Comparison of ENCODE assay signal across 17 mouse cellular contexts in genomic region chr3:65111176-65111575, GRCm38 (mm10). TPM values are rescaled to one million over a fixed set of nuclear protein-coding genes. Genes with fewer than 3 reads are reported as not detected.
DNase-seq lines count a peak whose midpoint lies in the region; ATAC-seq and TF ChIP-seq lines count a peak whose summit lies in the region.
"Had no signal": no experiment of that assay in that cellular context is flagged by ENCODE, and none has a peak within 500 bp of the region (broad histone marks: within the 10 kb centered on the region; RNA-seq: fewer than 3 reads in every experiment).

No protein-coding gene starts in this region.

- H3K4me2 ChIP-seq in heart, postnatal 0 days (ENCODE audit: low read depth, low read length): no peak overlapping the region
- H3K4me2 ChIP-seq in heart, embryonic 11.5 days: no peak overlapping the region
- H3K4me2 ChIP-seq in midbrain, embryonic 16.5 days (ENCODE audit: low read length): peak overlapping the region; percentile 2; the same call in 1 of the 2 replicates
- H3K4me2 ChIP-seq in midbrain, embryonic 14.5 days (ENCODE audit: low read length): no peak overlapping the region
- H3K4me2 ChIP-seq in hindbrain, embryonic 16.5 days (ENCODE audit: low read length): peak overlapping the region; percentile 87
- H3K4me2 ChIP-seq in neural tube, embryonic 15.5 days: peak overlapping the region; percentile 29
- H3K4me2 ChIP-seq in intestine, postnatal 0 days (replicated peaks; ENCODE audit: low read depth): no peak overlapping the region
- H3K4me2 ChIP-seq: liver, embryonic 11.5 days had no signal

- ATAC-seq in heart, postnatal 0 days (ENCODE audit: insufficient read depth, low read depth): no peak
- no peak for ATAC-seq in heart, embryonic 11.5 days (replicated peaks; ENCODE audit: insufficient number of reproducible peaks, low FRiP score, low TSS enrichment)
- no peak for ATAC-seq in midbrain, embryonic 16.5 days
- ATAC-seq in midbrain, embryonic 14.5 days (ENCODE audit: low FRiP score, low TSS enrichment): no peak
- ATAC-seq in hindbrain, embryonic 16.5 days: no peak
- ATAC-seq in neural tube, embryonic 15.5 days (ENCODE audit: low FRiP score): no peak
- ATAC-seq in intestine, postnatal 0 days: no peak
- ATAC-seq: midbrain, embryonic 15.5 days had no signal

- no peak overlapping the region for H3K9ac ChIP-seq in heart, postnatal 0 days (replicated peaks; ENCODE audit: low read depth, low read length)
- no peak overlapping the region for H3K9ac ChIP-seq in heart, embryonic 11.5 days (ENCODE audit: low read depth, low read length)
- no peak overlapping the region for H3K9ac ChIP-seq in midbrain, embryonic 16.5 days (ENCODE audit: low read depth, low read length)
- H3K9ac ChIP-seq in midbrain, embryonic 14.5 days (replicated peaks; ENCODE audit: low read length): no peak overlapping the region
- no peak overlapping the region for H3K9ac ChIP-seq in hindbrain, embryonic 16.5 days (ENCODE audit: low read depth, low read length)
- H3K9ac ChIP-seq in neural tube, embryonic 15.5 days (replicated peaks): no peak overlapping the region
- no peak overlapping the region for H3K9ac ChIP-seq in intestine, postnatal 0 days (ENCODE audit: low read depth, low read length)
- H3K9ac ChIP-seq: midbrain, embryonic 15.5 days had no signal

- H3K4me1 ChIP-seq in heart, postnatal 0 days (ENCODE audit: control insufficient read depth, insufficient read depth): peaks cover 5% of the 10 kb centered on the region; the same call in 1 of the 2 replicates
- 0 out of 2 replicates have a peak, but pooled peaks cover 4% of the 10 kb centered on the region for H3K4me1 ChIP-seq in heart, embryonic 11.5 days (ENCODE audit: control insufficient read depth, insufficient read depth, low read length)
- H3K4me1 ChIP-seq in midbrain, embryonic 16.5 days (ENCODE audit: control insufficient read depth, insufficient read depth, low read length): peaks cover 6% of the 10 kb centered on the region; the same call in 1 of the 2 replicates
- peaks cover 5% of the 10 kb centered on the region; the same call in 1 of the 2 replicates for H3K4me1 ChIP-seq in midbrain, embryonic 14.5 days (ENCODE audit: control insufficient read depth, insufficient read depth, low read length)
- H3K4me1 ChIP-seq in hindbrain, embryonic 16.5 days (ENCODE audit: control insufficient read depth, insufficient read depth, low read depth, low read length): peaks cover 6% of the 10 kb centered on the region
- H3K4me1 ChIP-seq in neural tube, embryonic 15.5 days: peaks cover 21% of the 10 kb centered on the region
- H3K4me1 ChIP-seq in intestine, postnatal 0 days (replicated peaks; ENCODE audit: control insufficient read depth, insufficient read depth, low read length): no peaks in the 10 kb centered on the region

- no peak overlapping the region for H3K4me3 ChIP-seq in heart, postnatal 0 days (ENCODE audit: low read depth, low read length)
- H3K4me3 ChIP-seq in heart, embryonic 11.5 days (ENCODE audit: low read depth, low read length): no peak overlapping the region
- H3K4me3 ChIP-seq in midbrain, embryonic 16.5 days (ENCODE audit: low read depth, low read length): no peak overlapping the region
- H3K4me3 ChIP-seq in midbrain, embryonic 14.5 days (replicated peaks; ENCODE audit: low read depth, low read length): no peak overlapping the region
- no peak overlapping the region for H3K4me3 ChIP-seq in hindbrain, embryonic 16.5 days (ENCODE audit: low read length)
- H3K4me3 ChIP-seq in neural tube, embryonic 15.5 days (replicated peaks): no peak overlapping the region
- no peak overlapping the region for H3K4me3 ChIP-seq in intestine, postnatal 0 days (ENCODE audit: low read depth, low read length)

- H3K27ac ChIP-seq in heart, postnatal 0 days (ENCODE audit: low read depth): no peak overlapping the region
- no peak overlapping the region for H3K27ac ChIP-seq in heart, embryonic 11.5 days (ENCODE audit: low read depth, low read length)
- no peak overlapping the region for H3K27ac ChIP-seq in midbrain, embryonic 16.5 days (ENCODE audit: low read length)
- no peak overlapping the region for H3K27ac ChIP-seq in midbrain, embryonic 14.5 days (replicated peaks; ENCODE audit: low read depth, low read length)
- H3K27ac ChIP-seq in hindbrain, embryonic 16.5 days (ENCODE audit: low read depth, low read length): no peak overlapping the region
- H3K27ac ChIP-seq in neural tube, embryonic 15.5 days (replicated peaks): no peak overlapping the region
- H3K27ac ChIP-seq in intestine, postnatal 0 days (ENCODE audit: low read depth, low read length): no peak overlapping the region
- H3K27ac ChIP-seq: macrophage; midbrain, embryonic 15.5 days had no signal

- DNase-seq in heart, postnatal 0 days (ENCODE audit: low spot score): peak; percentile 6
- no peak for DNase-seq in midbrain, embryonic 14.5 days
- DNase-seq: gastrocnemius, postnatal 10 days; heart, postnatal 36 days; kidney, adult 11 months; kidney, postnatal 10 days; lung, adult 2 months; right cerebral cortex, postnatal 25 days had no signal

- 41% methylated on average over 2 of the region's 2 CpGs for WGBS in heart, postnatal 0 days
- WGBS in heart, embryonic 11.5 days (ENCODE audit: insufficient replicate concordance): 71% methylated on average over 2 of the region's 2 CpGs
- WGBS in midbrain, embryonic 16.5 days: 75% methylated on average over 2 of the region's 2 CpGs
- WGBS in midbrain, embryonic 14.5 days: 90% methylated on average over 2 of the region's 2 CpGs
- 79% methylated on average over 2 of the region's 2 CpGs for WGBS in hindbrain, embryonic 16.5 days
- 94% methylated on average over 2 of the region's 2 CpGs for WGBS in neural tube, embryonic 15.5 days
- WGBS in intestine, postnatal 0 days: 79% methylated on average over 2 of the region's 2 CpGs

- TF ChIP-seq EP300 in heart, postnatal 0 days (IDR thresholded peaks at IDR 0.05; ENCODE audit: low read depth): no peak

- TF ChIP-seq CTCF in heart, postnatal 0 days (IDR thresholded peaks at IDR 0.05; ENCODE audit: low read depth): no peak
- no peak for TF ChIP-seq CTCF in intestine, postnatal 0 days (IDR thresholded peaks at IDR 0.05; ENCODE audit: low read depth)

- peaks cover 14% of the 10 kb centered on the region for H3K27me3 ChIP-seq in heart, postnatal 0 days (ENCODE audit: control insufficient read depth, insufficient read depth, low read length)
- peaks cover 4% of the 10 kb centered on the region for H3K27me3 ChIP-seq in heart, embryonic 11.5 days (ENCODE audit: control insufficient read depth, insufficient read depth, low read length)
- H3K27me3 ChIP-seq in midbrain, embryonic 16.5 days (ENCODE audit: control insufficient read depth, insufficient read depth, low read depth, low read length): no peaks in the 10 kb centered on the region
- H3K27me3 ChIP-seq in midbrain, embryonic 14.5 days (ENCODE audit: control insufficient read depth, insufficient read depth, low read length): no peaks in the 10 kb centered on the region
- no peaks in the 10 kb centered on the region; the same call in 1 of the 2 replicates for H3K27me3 ChIP-seq in hindbrain, embryonic 16.5 days (replicated peaks; ENCODE audit: control insufficient read depth, insufficient read depth, low read length)
- no peaks in the 10 kb centered on the region for H3K27me3 ChIP-seq in neural tube, embryonic 15.5 days (replicated peaks)
- H3K27me3 ChIP-seq in intestine, postnatal 0 days (replicated peaks; ENCODE audit: control insufficient read depth, insufficient read depth, low read length): peaks cover 3% of the 10 kb centered on the region; the same call in 1 of the 2 replicates
- H3K27me3 ChIP-seq: midbrain, embryonic 15.5 days had no signal

- no peaks in the 10 kb centered on the region for H3K36me3 ChIP-seq in heart, postnatal 0 days (replicated peaks; ENCODE audit: control insufficient read depth, insufficient read depth, low read length)
- no peaks in the 10 kb centered on the region for H3K36me3 ChIP-seq in heart, embryonic 11.5 days (ENCODE audit: control insufficient read depth, insufficient read depth, low read length)
- H3K36me3 ChIP-seq in midbrain, embryonic 16.5 days (ENCODE audit: control insufficient read depth, insufficient read depth, low read length): no peaks in the 10 kb centered on the region
- H3K36me3 ChIP-seq in midbrain, embryonic 14.5 days (ENCODE audit: control insufficient read depth, insufficient read depth, low read length): no peaks in the 10 kb centered on the region
- H3K36me3 ChIP-seq in hindbrain, embryonic 16.5 days (ENCODE audit: control insufficient read depth, insufficient read depth, low read length): no peaks in the 10 kb centered on the region
- H3K36me3 ChIP-seq in neural tube, embryonic 15.5 days: no peaks in the 10 kb centered on the region
- H3K36me3 ChIP-seq in intestine, postnatal 0 days (ENCODE audit: control insufficient read depth, insufficient read depth): no peaks in the 10 kb centered on the region
- H3K36me3 ChIP-seq: G1E; midbrain, embryonic 15.5 days had no signal

- no peaks in the 10 kb centered on the region for H3K9me3 ChIP-seq in heart, postnatal 0 days (replicated peaks; ENCODE audit: control insufficient read depth, low read length)
- H3K9me3 ChIP-seq in heart, embryonic 11.5 days (replicated peaks; ENCODE audit: control insufficient read depth, low read length): no peaks in the 10 kb centered on the region
- no peaks in the 10 kb centered on the region for H3K9me3 ChIP-seq in midbrain, embryonic 16.5 days (replicated peaks; ENCODE audit: control insufficient read depth, low read length, poor library complexity, severe bottlenecking)
- no peaks in the 10 kb centered on the region for H3K9me3 ChIP-seq in midbrain, embryonic 14.5 days (ENCODE audit: control insufficient read depth, low read length)
- H3K9me3 ChIP-seq in hindbrain, embryonic 16.5 days (ENCODE audit: control insufficient read depth, low read length): no peaks in the 10 kb centered on the region
- H3K9me3 ChIP-seq in neural tube, embryonic 15.5 days (replicated peaks): no peaks in the 10 kb centered on the region
- H3K9me3 ChIP-seq in intestine, postnatal 0 days (ENCODE audit: control insufficient read depth): no peaks in the 10 kb centered on the region
- H3K9me3 ChIP-seq: G1E; midbrain, embryonic 15.5 days had no signal

RNA-seq across cellular contexts. Expression of gene Kcnab1, which starts 2.0 kb away (rescaled TPM):
- total RNA-seq in heart, postnatal 0 days (2014; rRNA removed; ENCODE audit: low replicate concordance): 0.19 and 0.23 TPM in 2 replicates
- polyA plus RNA-seq in heart, postnatal 0 days (2015; fragmentation: Nextera tagmentation; extraction: Ambion mirVana): 1.00 and 1.2 TPM in 2 replicates
- polyA plus RNA-seq in heart, embryonic 11.5 days (2014; fragmentation: Nextera tagmentation; extraction: Ambion mirVana): 2.7 and 3.6 TPM in 2 replicates
- polyA plus RNA-seq in midbrain, embryonic 16.5 days (2015; fragmentation: Nextera tagmentation; extraction: Ambion mirVana): 7.3 and 9.0 TPM in 2 replicates
- 6.2 and 6.4 TPM in 2 replicates for polyA plus RNA-seq in midbrain, embryonic 14.5 days (2014; fragmentation: Nextera tagmentation; extraction: Ambion mirVana)
- polyA plus RNA-seq in hindbrain, embryonic 16.5 days (2015; fragmentation: Nextera tagmentation; extraction: Ambion mirVana): 12.0 and 12.2 TPM in 2 replicates
- 15.4 and 16.3 TPM in 2 replicates for polyA plus RNA-seq in neural tube, embryonic 15.5 days (2015; fragmentation: Nextera tagmentation; extraction: Ambion mirVana)
- polyA plus RNA-seq in intestine, postnatal 0 days (2015; fragmentation: Nextera tagmentation; extraction: Ambion mirVana): 1.5 and 1.6 TPM in 2 replicates
- polyA plus RNA-seq: G1E had no signal

Comparison
In these comparisons a context has a peak if more than half of its experiments do, and no peak if none do; other contexts are left out.
1. H3K4me2 ChIP-seq: peak in midbrain, embryonic 16.5 days (single experiment), hindbrain, embryonic 16.5 days (single experiment) and neural tube, embryonic 15.5 days (single experiment); none in heart, postnatal 0 days (single experiment), heart, embryonic 11.5 days (single experiment), midbrain, embryonic 14.5 days (single experiment) and intestine, postnatal 0 days (single experiment).